Comparison of ENCODE assay signal across 13 mouse cellular contexts in the genomic region with DNA sequence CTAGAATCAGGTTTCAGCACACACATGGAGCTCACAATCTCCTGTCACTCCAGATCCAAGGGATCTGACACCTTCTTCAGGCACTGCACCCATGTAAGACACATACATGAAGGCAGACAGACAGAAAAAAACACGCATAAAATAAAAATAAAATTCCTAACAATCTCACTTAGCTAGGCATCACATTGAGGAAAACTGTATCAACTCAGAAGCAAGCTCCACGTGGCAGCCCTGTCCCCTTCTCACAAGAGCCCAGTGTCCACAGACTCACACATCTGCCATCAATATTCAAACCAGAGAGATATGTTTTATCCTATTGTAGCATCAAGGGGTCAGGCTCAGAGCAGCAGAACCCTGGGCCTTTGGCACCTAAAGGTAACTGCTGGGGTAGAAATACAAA. TPM values are rescaled to one million over a fixed set of nuclear protein-coding genes. Genes with fewer than 3 reads are reported as not detected.
A peak's percentile ranks its signal among the peaks of the same experiment; 100 is the strongest.
DNase-seq lines count a peak whose midpoint lies in the region; ATAC-seq and TF ChIP-seq lines count a peak whose summit lies in the region.
"Had no signal": no experiment of that assay in that cellular context is flagged by ENCODE, and none has a peak within 500 bp of the region (broad histone marks: within the 10 kb centered on the region; RNA-seq: fewer than 3 reads in every experiment).

No protein-coding gene starts in this region.

- no peak for ATAC-seq in heart, embryonic 14.5 days (ENCODE audit: insufficient number of reproducible peaks, insufficient read depth, low FRiP score, low read depth)
- ATAC-seq in midbrain, postnatal 0 days (ENCODE audit: low FRiP score) = no peak
- ATAC-seq in liver, embryonic 11.5 days (replicated peaks; ENCODE audit: low FRiP score) = no peak

- no peak for DNase-seq in heart, postnatal 25 days (ENCODE audit: low spot score)
- DNase-seq in midbrain, embryonic 10.5 days (ENCODE audit: low spot score) = no peak
- no peak for DNase-seq in midbrain, postnatal 0 days (ENCODE audit: low spot score)
- DNase-seq in liver, embryonic 11.5 days (ENCODE audit: low spot score) = no peak
- no peak for DNase-seq in kidney, postnatal 4 days
- DNase-seq in embryonic facial prominence, embryonic 10.5 days (ENCODE audit: low spot score) = no peak
- DNase-seq: cerebellum, adult 11 months; cerebellum, postnatal 25 days; layer of hippocampus, postnatal 36 days; midbrain, embryonic 14.5 days; thymus, postnatal 36 days had no signal

- H3K4me3 ChIP-seq in heart, embryonic 14.5 days (ENCODE audit: control insufficient read depth in 1 of 2, insufficient read depth in 1 of 2, low read depth in 1 of 2, low read length in 2 of 2) = no peak overlapping the region
- H3K4me3 ChIP-seq in midbrain, embryonic 10.5 days = no peak overlapping the region
- H3K4me3 ChIP-seq in midbrain, postnatal 0 days (ENCODE audit: low read depth, low read length) = no peak overlapping the region
- H3K4me3 ChIP-seq in liver, embryonic 11.5 days (ENCODE audit: low read depth, low read length) = no peak overlapping the region
- peak overlapping the region; percentile 48 for H3K4me3 ChIP-seq in macrophage (ENCODE audit: inconsistent target)
- no peak overlapping the region for H3K4me3 ChIP-seq in embryonic facial prominence, embryonic 10.5 days

- peaks cover 29% of the 10 kb centered on the region for H3K79me2 ChIP-seq in macrophage (ENCODE audit: inconsistent target)

- intact Hi-C loops in heart, postnatal 25 days (cut with DNase I) = no loop called here

- peak overlapping the region; percentile 27 for H3K4me2 ChIP-seq in heart, embryonic 14.5 days (ENCODE audit: low read length)
- no peak overlapping the region for H3K4me2 ChIP-seq in midbrain, postnatal 0 days (ENCODE audit: low read depth, low read length, poor library complexity, severe bottlenecking)
- peak overlapping the region; percentile 10; the same call in 1 of the 2 replicates for H3K4me2 ChIP-seq in liver, embryonic 11.5 days

- no peaks in the 10 kb centered on the region for H3K36me3 ChIP-seq in heart, embryonic 14.5 days (ENCODE audit: control insufficient read depth, insufficient read depth, low read length)
- H3K36me3 ChIP-seq in midbrain, embryonic 10.5 days = no peaks in the 10 kb centered on the region
- H3K36me3 ChIP-seq in midbrain, postnatal 0 days (ENCODE audit: insufficient read depth, low read length) = no peaks in the 10 kb centered on the region
- H3K36me3 ChIP-seq in liver, embryonic 11.5 days (ENCODE audit: control insufficient read depth, insufficient read depth, low read length) = no peaks in the 10 kb centered on the region
- no peaks in the 10 kb centered on the region for H3K36me3 ChIP-seq in macrophage (ENCODE audit: inconsistent target)
- no peaks in the 10 kb centered on the region for H3K36me3 ChIP-seq in embryonic facial prominence, embryonic 10.5 days (replicated peaks)

- peak overlapping the region; percentile 32; the same call in 1 of the 2 replicates for H3K9ac ChIP-seq in heart, embryonic 14.5 days (ENCODE audit: low read length)
- H3K9ac ChIP-seq in midbrain, postnatal 0 days (replicated peaks; ENCODE audit: low read length, poor library complexity, severe bottlenecking) = no peak overlapping the region
- no peak overlapping the region for H3K9ac ChIP-seq in liver, embryonic 11.5 days (ENCODE audit: low read depth, low read length)

- H3K27me3 ChIP-seq in heart, embryonic 14.5 days (ENCODE audit: control insufficient read depth, insufficient read depth, low read length) = no peaks in the 10 kb centered on the region
- peaks cover 10% of the 10 kb centered on the region; the same call in 1 of the 2 replicates for H3K27me3 ChIP-seq in midbrain, embryonic 10.5 days (ENCODE audit: low read depth, poor library complexity, severe bottlenecking)
- no peaks in the 10 kb centered on the region for H3K27me3 ChIP-seq in midbrain, postnatal 0 days (ENCODE audit: insufficient read depth, low read length)
- H3K27me3 ChIP-seq in liver, embryonic 11.5 days (replicated peaks; ENCODE audit: control insufficient read depth, insufficient read depth, low read length) = no peaks in the 10 kb centered on the region
- H3K27me3 ChIP-seq in embryonic facial prominence, embryonic 10.5 days (replicated peaks; ENCODE audit: low read depth, poor library complexity, severe bottlenecking) = peaks cover 11% of the 10 kb centered on the region; the same call in 1 of the 2 replicates

- no peaks in the 10 kb centered on the region for H3K9me3 ChIP-seq in heart, embryonic 14.5 days (ENCODE audit: control insufficient read depth, low read length)
- no peaks in the 10 kb centered on the region for H3K9me3 ChIP-seq in midbrain, embryonic 10.5 days (replicated peaks)
- H3K9me3 ChIP-seq in midbrain, postnatal 0 days (ENCODE audit: low read length) = no peaks in the 10 kb centered on the region
- H3K9me3 ChIP-seq in liver, embryonic 11.5 days (ENCODE audit: control insufficient read depth, low read length) = no peaks in the 10 kb centered on the region
- no peaks in the 10 kb centered on the region for H3K9me3 ChIP-seq in embryonic facial prominence, embryonic 10.5 days

- peak overlapping the region; percentile 13 to 67 for H3K27ac ChIP-seq in heart, embryonic 14.5 days (replicated peaks in 1 of 2; ENCODE audit: control insufficient read depth in 1 of 2, insufficient read depth in 1 of 2, low read depth in 2 of 2, low read length in 2 of 2)
- 0 out of 2 replicates have a peak overlapping the region, but pooled peaks have one; percentile 23 for H3K27ac ChIP-seq in midbrain, embryonic 10.5 days (replicated peaks)
- H3K27ac ChIP-seq in midbrain, postnatal 0 days (ENCODE audit: low read depth, low read length) = no peak overlapping the region
- peak overlapping the region; percentile 21; the same call in 1 of the 2 replicates for H3K27ac ChIP-seq in liver, embryonic 11.5 days (ENCODE audit: low read depth, low read length)
- peak overlapping the region; percentile 99 for H3K27ac ChIP-seq in macrophage
- no peak overlapping the region for H3K27ac ChIP-seq in embryonic facial prominence, embryonic 10.5 days (replicated peaks)

- peaks cover 10 to 14% of the 10 kb centered on the region in 2 experiments for H3K4me1 ChIP-seq in heart, embryonic 14.5 days (ENCODE audit: control insufficient read depth in 2 of 2, insufficient read depth in 2 of 2, low read length in 2 of 2)
- peaks cover 6% of the 10 kb centered on the region for H3K4me1 ChIP-seq in midbrain, embryonic 10.5 days
- no peaks in the 10 kb centered on the region for H3K4me1 ChIP-seq in midbrain, postnatal 0 days (ENCODE audit: insufficient read depth, low read length)
- H3K4me1 ChIP-seq in liver, embryonic 11.5 days (replicated peaks; ENCODE audit: control insufficient read depth, insufficient read depth, low read length) = peaks cover 14% of the 10 kb centered on the region
- peaks cover 12% of the 10 kb centered on the region for H3K4me1 ChIP-seq in embryonic facial prominence, embryonic 10.5 days

- 69% methylated on average over 2 of the region's 2 CpGs for WGBS in heart, embryonic 14.5 days
- WGBS in midbrain, embryonic 10.5 days = 76% methylated on average over 2 of the region's 2 CpGs
- 77% methylated on average over 2 of the region's 2 CpGs for WGBS in midbrain, postnatal 0 days
- WGBS in liver, embryonic 11.5 days = 62% methylated on average over 2 of the region's 2 CpGs
- 40% methylated on average over 2 of the region's 2 CpGs for WGBS in macrophage (ENCODE audit: missing documents)
- 71% methylated on average over 2 of the region's 2 CpGs for WGBS in embryonic facial prominence, embryonic 10.5 days

- no peak for TF ChIP-seq CTCF in midbrain, postnatal 0 days (IDR thresholded peaks at IDR 0.05)

RNA-seq across cellular contexts. Expression of a gene that starts 29.0 kb away (rescaled TPM):
- 4.3 and 6.4 TPM in 2 replicates for polyA plus RNA-seq in heart, embryonic 14.5 days (2014; fragmentation: Nextera tagmentation; extraction: Ambion mirVana)
- 1 to 10 TPM; 2.9 to 3.2 TPM for total RNA-seq in heart, postnatal 25 days (2021)
- 8.8 and 9.9 TPM in 2 replicates for polyA plus RNA-seq in midbrain, embryonic 10.5 days (2016; fragmentation: Nextera tagmentation; extraction: Ambion mirVana)
- 3.9 and 5.0 TPM in 2 replicates for total RNA-seq in midbrain, postnatal 0 days (2014; rRNA removed)
- polyA plus RNA-seq in midbrain, postnatal 0 days (2015; fragmentation: Nextera tagmentation; extraction: Ambion mirVana) = 1.1 and 2.3 TPM in 2 replicates
- polyA plus RNA-seq in liver, embryonic 11.5 days (2014; fragmentation: Nextera tagmentation; extraction: Ambion mirVana) = 12.6 and 17.2 TPM in 2 replicates
- 10 to 100 TPM in 22 of 26 experiments, 1 to 10 TPM in 4; 3.0 to 75.5 (median 33.8) TPM for total RNA-seq in macrophage (2018; cell fraction: chromatin; rRNA removed)
- total RNA-seq in macrophage (2018; cell fraction: cytosol; rRNA removed) = 100 to 1,000 TPM in 5 of 26 experiments, 10 to 100 TPM in 21; 39.1 to 112 (median 71.5) TPM
- total RNA-seq in macrophage (2018; cell fraction: nucleus; rRNA removed) = 100 to 1,000 TPM in 3 of 26 experiments, 10 to 100 TPM in 23; 15.4 to 138 (median 60.7) TPM
- 30.0 to 70.8 TPM (median 64.9 TPM) in 3 replicates for polyA plus RNA-seq in macrophage (2018)
- polyA plus RNA-seq in embryonic facial prominence, embryonic 10.5 days (2016; fragmentation: Nextera tagmentation; extraction: Ambion mirVana) = 11.1 and 12.2 TPM in 2 replicates

RNA-seq across cellular contexts. Expression of a gene that starts 29.7 kb away (rescaled TPM):
- 3.8 and 6.2 TPM in 2 replicates for polyA plus RNA-seq in heart, embryonic 14.5 days (2014; fragmentation: Nextera tagmentation; extraction: Ambion mirVana)
- 1 to 10 TPM; 2.0 to 4.2 TPM for total RNA-seq in heart, postnatal 25 days (2021)
- polyA plus RNA-seq in midbrain, embryonic 10.5 days (2016; fragmentation: Nextera tagmentation; extraction: Ambion mirVana) = 7.9 and 9.3 TPM in 2 replicates
- 6.9 and 7.3 TPM in 2 replicates for total RNA-seq in midbrain, postnatal 0 days (2014; rRNA removed)
- polyA plus RNA-seq in midbrain, postnatal 0 days (2015; fragmentation: Nextera tagmentation; extraction: Ambion mirVana) = 4.7 and 5.6 TPM in 2 replicates
- polyA plus RNA-seq in liver, embryonic 11.5 days (2014; fragmentation: Nextera tagmentation; extraction: Ambion mirVana) = 5.0 and 6.2 TPM in 2 replicates
- 100 to 1,000 TPM in 5 of 26 experiments, 10 to 100 TPM in 18, 1 to 10 TPM in 3; 5.5 to 136 (median 38.4) TPM for total RNA-seq in macrophage (2018; cell fraction: chromatin; rRNA removed)
- total RNA-seq in macrophage (2018; cell fraction: cytosol; rRNA removed) = 10 to 100 TPM in 9 of 26 experiments, 1 to 10 TPM in 17; 1.6 to 18.5 (median 5.9) TPM
- 10 to 100 TPM in 22 of 26 experiments, 1 to 10 TPM in 4; 4.2 to 87.4 (median 28.4) TPM for total RNA-seq in macrophage (2018; cell fraction: nucleus; rRNA removed)
- polyA plus RNA-seq in macrophage (2018) = 6.0 to 8.2 TPM (median 7.6 TPM) in 3 replicates
- polyA plus RNA-seq in embryonic facial prominence, embryonic 10.5 days (2016; fragmentation: Nextera tagmentation; extraction: Ambion mirVana) = 11.4 and 11.6 TPM in 2 replicates

RNA-seq across cellular contexts. Expression of a gene that starts 50.0 kb away (rescaled TPM):
- 87.8 and 95.5 TPM in 2 replicates for polyA plus RNA-seq in heart, embryonic 14.5 days (2014; fragmentation: Nextera tagmentation; extraction: Ambion mirVana)
- total RNA-seq in heart, postnatal 25 days (2021) = 10 to 100 TPM; 65.5 to 73.0 TPM
- polyA plus RNA-seq in midbrain, embryonic 10.5 days (2016; fragmentation: Nextera tagmentation; extraction: Ambion mirVana) = 162 and 175 TPM in 2 replicates
- total RNA-seq in midbrain, postnatal 0 days (2014; rRNA removed) = 180 and 190 TPM in 2 replicates
- polyA plus RNA-seq in midbrain, postnatal 0 days (2015; fragmentation: Nextera tagmentation; extraction: Ambion mirVana) = 130 and 155 TPM in 2 replicates
- 220 and 230 TPM in 2 replicates for polyA plus RNA-seq in liver, embryonic 11.5 days (2014; fragmentation: Nextera tagmentation; extraction: Ambion mirVana)
- total RNA-seq in macrophage (2018; cell fraction: chromatin; rRNA removed) = 100 to 1,000 TPM; 162 to 586 (median 393) TPM
- total RNA-seq in macrophage (2018; cell fraction: cytosol; rRNA removed) = 100 to 1,000 TPM; 226 to 433 (median 334) TPM
- 100 to 1,000 TPM; 176 to 503 (median 306) TPM for total RNA-seq in macrophage (2018; cell fraction: nucleus; rRNA removed)
- polyA plus RNA-seq in macrophage (2018) = 192 to 272 TPM (median 246 TPM) in 3 replicates
- polyA plus RNA-seq in embryonic facial prominence, embryonic 10.5 days (2016; fragmentation: Nextera tagmentation; extraction: Ambion mirVana) = 148 and 172 TPM in 2 replicates

RNA-seq across cellular contexts. Expression of a gene that starts 50.8 kb away (rescaled TPM):
- polyA plus RNA-seq in heart, embryonic 14.5 days (2014; fragmentation: Nextera tagmentation; extraction: Ambion mirVana) = 42.8 and 47.6 TPM in 2 replicates
- 10 to 100 TPM; 31.8 to 33.9 TPM for total RNA-seq in heart, postnatal 25 days (2021)
- polyA plus RNA-seq in midbrain, embryonic 10.5 days (2016; fragmentation: Nextera tagmentation; extraction: Ambion mirVana) = 79.7 and 82.7 TPM in 2 replicates
- total RNA-seq in midbrain, postnatal 0 days (2014; rRNA removed) = 45.4 and 56.5 TPM in 2 replicates
- 87.8 and 93.4 TPM in 2 replicates for polyA plus RNA-seq in midbrain, postnatal 0 days (2015; fragmentation: Nextera tagmentation; extraction: Ambion mirVana)
- polyA plus RNA-seq in liver, embryonic 11.5 days (2014; fragmentation: Nextera tagmentation; extraction: Ambion mirVana) = 102 and 103 TPM in 2 replicates
- total RNA-seq in macrophage (2018; cell fraction: chromatin; rRNA removed) = 100 to 1,000 TPM in 18 of 26 experiments, 10 to 100 TPM in 8; 53.1 to 213 (median 134) TPM
- 10 to 100 TPM; 34.2 to 68.0 (median 50.8) TPM for total RNA-seq in macrophage (2018; cell fraction: cytosol; rRNA removed)
- 100 to 1,000 TPM in 16 of 26 experiments, 10 to 100 TPM in 10; 48.6 to 222 (median 110) TPM for total RNA-seq in macrophage (2018; cell fraction: nucleus; rRNA removed)
- 33.7 to 84.6 TPM (median 58.6 TPM) in 3 replicates for polyA plus RNA-seq in macrophage (2018)
- 83.5 and 90.0 TPM in 2 replicates for polyA plus RNA-seq in embryonic facial prominence, embryonic 10.5 days (2016; fragmentation: Nextera tagmentation; extraction: Ambion mirVana)

RNA-seq across cellular contexts. Expression of a gene that starts 53.3 kb away (rescaled TPM):
- polyA plus RNA-seq in heart, embryonic 14.5 days (2014; fragmentation: Nextera tagmentation; extraction: Ambion mirVana) = 0.38 and 0.46 TPM in 2 replicates
- under 1 TPM; 0.36 to 0.52 TPM for total RNA-seq in heart, postnatal 25 days (2021)
- 1.8 and 2.0 TPM in 2 replicates for polyA plus RNA-seq in midbrain, embryonic 10.5 days (2016; fragmentation: Nextera tagmentation; extraction: Ambion mirVana)
- 0.09 and 0.11 TPM in 2 replicates for total RNA-seq in midbrain, postnatal 0 days (2014; rRNA removed)
- polyA plus RNA-seq in midbrain, postnatal 0 days (2015; fragmentation: Nextera tagmentation; extraction: Ambion mirVana) = 0.30 and 0.32 TPM in 2 replicates
- 6.1 and 6.2 TPM in 2 replicates for polyA plus RNA-seq in liver, embryonic 11.5 days (2014; fragmentation: Nextera tagmentation; extraction: Ambion mirVana)
- 10 to 100 TPM in 20 of 26 experiments, 1 to 10 TPM in 6; 5.4 to 16.1 (median 12.2) TPM for total RNA-seq in macrophage (2018; cell fraction: chromatin; rRNA removed)
- under 1 TPM; 0.04 to 0.55 (median 0.16) TPM for total RNA-seq in macrophage (2018; cell fraction: cytosol; rRNA removed)
- total RNA-seq in macrophage (2018; cell fraction: nucleus; rRNA removed) = 10 to 100 TPM in 1 of 26 experiments, 1 to 10 TPM in 25; 1.8 to 11.4 (median 6.1) TPM
- 0.23 to 0.54 TPM (median 0.51 TPM) in 3 replicates for polyA plus RNA-seq in macrophage (2018)
- 1.8 and 2.8 TPM in 2 replicates for polyA plus RNA-seq in embryonic facial prominence, embryonic 10.5 days (2016; fragmentation: Nextera tagmentation; extraction: Ambion mirVana)

Comparison
In these comparisons a context has a peak if more than half of its experiments do, and no peak if none do; other contexts are left out.
1. H3K27ac ChIP-seq: peak in heart, embryonic 14.5 days (2 of 2), midbrain, embryonic 10.5 days (single experiment), liver, embryonic 11.5 days (single experiment) and macrophage (single experiment); none in midbrain, postnatal 0 days (single experiment) and embryonic facial prominence, embryonic 10.5 days (single experiment).